Mouse (Mus musculus): Measurements from ENCODE around the gene Foxp1. TPM values are rescaled to one million over a fixed set of nuclear protein-coding genes. Genes with fewer than 3 reads are reported as not detected.
A peak's percentile ranks its signal among the peaks of the same experiment; 100 is the strongest.

Gene Foxp1
- polyA plus RNA-seq, 1 experiment from 2014 or later, result 18.9 TPM

GRCm38 (mm10) chr6:99120776-99121766 is 401.4 kb downstream of the Foxp1 start:
- no peak overlapping the region for H3K4me2 ChIP-seq (ENCODE audit: low read depth, low read length)
- H3K9ac ChIP-seq (replicated peaks), result no peak overlapping the region
- TF ChIP-seq CTCF (IDR thresholded peaks at IDR 0.05; ENCODE audit: low read depth) (no peak), EP300 (IDR thresholded peaks at IDR 0.05; ENCODE audit: low read depth) (no peak)
- H3K4me1 ChIP-seq (ENCODE audit: insufficient read depth), result peaks cover 11% of the 10 kb centered on the region
- no peaks in the 10 kb centered on the region for H3K27me3 ChIP-seq (ENCODE audit: insufficient read depth, low read length)
- WGBS (ENCODE audit: insufficient replicate concordance), result 73% methylated on average over 8 of the region's 8 CpGs
- H3K36me3 ChIP-seq (replicated peaks; ENCODE audit: insufficient read depth, low read length), result no peaks in the 10 kb centered on the region
- ATAC-seq (no peak), DNase-seq (no peak)
- H3K4me3 ChIP-seq (ENCODE audit: low read depth, low read length), result no peak overlapping the region
- no peaks in the 10 kb centered on the region for H3K9me3 ChIP-seq (ENCODE audit: low read length)
- H3K27ac ChIP-seq (ENCODE audit: low read depth), result no peak overlapping the region

GRCm38 (mm10) chr6:99118534-99118933 is 404.0 kb downstream of the Foxp1 start:
- no peak overlapping the region for H3K4me3 ChIP-seq (ENCODE audit: low read depth, low read length)
- no peaks in the 10 kb centered on the region for H3K36me3 ChIP-seq (replicated peaks; ENCODE audit: insufficient read depth, low read length)
- DNase-seq, result peak; percentile 55
- H3K27ac ChIP-seq (ENCODE audit: low read depth), result no peak overlapping the region
- H3K4me1 ChIP-seq (ENCODE audit: insufficient read depth), result peaks cover 11% of the 10 kb centered on the region
- H3K9ac ChIP-seq (replicated peaks), result no peak overlapping the region
- peak; percentile 67 for ATAC-seq
- no peaks in the 10 kb centered on the region for H3K27me3 ChIP-seq (ENCODE audit: insufficient read depth, low read length)
- no peak overlapping the region for H3K4me2 ChIP-seq (ENCODE audit: low read depth, low read length)
- no peaks in the 10 kb centered on the region for H3K9me3 ChIP-seq (ENCODE audit: low read length)
- TF ChIP-seq EP300 (IDR thresholded peaks at IDR 0.05; ENCODE audit: low read depth), result no peak
- no peak for TF ChIP-seq CTCF (IDR thresholded peaks at IDR 0.05; ENCODE audit: low read depth)
- whole genome bisulfite sequencing (ENCODE audit: insufficient replicate concordance), result 48% methylated on average over 4 of the region's 4 CpGs

- Histone ChIP-seq H3K4me3 (ENCODE audit: low read depth, low read length) (no peak overlapping the region), H3K27ac (ENCODE audit: low read depth) (no peak overlapping the region), H3K36me3 (replicated peaks; ENCODE audit: insufficient read depth, low read length) (no peaks in the 10 kb centered on the region), H3K4me2 (ENCODE audit: low read depth, low read length) (no peak overlapping the region), H3K4me1 (ENCODE audit: insufficient read depth) (peaks cover 11% of the 10 kb centered on the region), H3K27me3 (ENCODE audit: insufficient read depth, low read length) (no peaks in the 10 kb centered on the region), H3K9me3 (ENCODE audit: low read length) (no peaks in the 10 kb centered on the region), H3K9ac (replicated peaks) (no peak overlapping the region)
- ATAC-seq, result no peak
- no peak for DNase-seq
- TF ChIP-seq CTCF (IDR thresholded peaks at IDR 0.05; ENCODE audit: low read depth) (no peak), EP300 (IDR thresholded peaks at IDR 0.05; ENCODE audit: low read depth) (no peak)
- 73% methylated on average over 1 of the region's 1 CpGs for WGBS (ENCODE audit: insufficient replicate concordance)
Observed at GRCm38 (mm10) chr6:99117411-99117810, 405.1 kb downstream of the Foxp1 start.

- DNase-seq, result no peak
- Histone ChIP-seq H3K4me2 (ENCODE audit: low read depth, low read length) (no peak overlapping the region), H3K9me3 (ENCODE audit: low read length) (no peaks in the 10 kb centered on the region), H3K4me1 (ENCODE audit: insufficient read depth) (no peaks in the 10 kb centered on the region), H3K27me3 (ENCODE audit: insufficient read depth, low read length) (no peaks in the 10 kb centered on the region), H3K9ac (replicated peaks) (no peak overlapping the region), H3K36me3 (replicated peaks; ENCODE audit: insufficient read depth, low read length) (no peaks in the 10 kb centered on the region), H3K4me3 (ENCODE audit: low read depth, low read length) (no peak overlapping the region), H3K27ac (ENCODE audit: low read depth) (no peak overlapping the region)
- TF ChIP-seq CTCF (IDR thresholded peaks at IDR 0.05; ENCODE audit: low read depth) (no peak), EP300 (IDR thresholded peaks at IDR 0.05; ENCODE audit: low read depth) (no peak)
- 76% methylated on average over 4 of the region's 4 CpGs for WGBS (ENCODE audit: insufficient replicate concordance)
- no peak for ATAC-seq
Observed at GRCm38 (mm10) chr6:99111856-99112255, 410.7 kb downstream of the Foxp1 start.

GRCm38 (mm10) chr6:99108417-99108816 is 414.1 kb downstream of the Foxp1 start:
- no peak overlapping the region for H3K27ac ChIP-seq (ENCODE audit: low read depth)
- peaks cover 7% of the 10 kb centered on the region for H3K4me1 ChIP-seq (ENCODE audit: insufficient read depth)
- no peak overlapping the region for H3K4me2 ChIP-seq (ENCODE audit: low read depth, low read length)
- no peaks in the 10 kb centered on the region for H3K36me3 ChIP-seq (replicated peaks; ENCODE audit: insufficient read depth, low read length)
- WGBS (ENCODE audit: insufficient replicate concordance), result 81% methylated on average over 4 of the region's 4 CpGs
- no peaks in the 10 kb centered on the region for H3K9me3 ChIP-seq (ENCODE audit: low read length)
- no peak overlapping the region for H3K9ac ChIP-seq (replicated peaks)
- ATAC-seq, result no peak
- DNase-seq, result no peak
- no peak overlapping the region for H3K4me3 ChIP-seq (ENCODE audit: low read depth, low read length)
- no peak for TF ChIP-seq CTCF (IDR thresholded peaks at IDR 0.05; ENCODE audit: low read depth)
- TF ChIP-seq EP300 (IDR thresholded peaks at IDR 0.05; ENCODE audit: low read depth), result no peak
- H3K27me3 ChIP-seq (ENCODE audit: insufficient read depth, low read length), result no peaks in the 10 kb centered on the region

GRCm38 (mm10) chr6:99107674-99108073 is 414.8 kb downstream of the Foxp1 start:
- no peak overlapping the region for H3K27ac ChIP-seq (ENCODE audit: low read depth)
- ATAC-seq, result no peak
- 64% methylated on average over 6 of the region's 6 CpGs for WGBS (ENCODE audit: insufficient replicate concordance)

More at GRCm38 (mm10) chr6:99107674-99108073, 414.8 kb downstream of the Foxp1 start:
- Histone ChIP-seq H3K4me3 (ENCODE audit: low read depth, low read length) (no peak overlapping the region), H3K4me1 (ENCODE audit: insufficient read depth) (peaks cover 7% of the 10 kb centered on the region), H3K9me3 (ENCODE audit: low read length) (no peaks in the 10 kb centered on the region), H3K27me3 (ENCODE audit: insufficient read depth, low read length) (no peaks in the 10 kb centered on the region), H3K9ac (replicated peaks) (no peak overlapping the region), H3K36me3 (replicated peaks; ENCODE audit: insufficient read depth, low read length) (no peaks in the 10 kb centered on the region), H3K4me2 (ENCODE audit: low read depth, low read length) (no peak overlapping the region)
- TF ChIP-seq EP300 (IDR thresholded peaks at IDR 0.05; ENCODE audit: low read depth), result no peak
- TF ChIP-seq CTCF (IDR thresholded peaks at IDR 0.05; ENCODE audit: low read depth), result no peak
- no peak for DNase-seq
